Mouse (Mus musculus) CD4-positive, CD25-positive, alpha-beta regulatory T cell (primary cell): ENCODE data around the gene Edaradd. TPM values are rescaled to one million over a fixed set of nuclear protein-coding genes. Genes with fewer than 3 reads are reported as not detected.

Experiments used
- polyA plus RNA-seq: library from polyadenylated mRNA; unstranded; fragments of 100-300 nt; shearing (Covaris generic); gene quantifications from one replicate; pipeline ENCODE4 v1.2.1, GENCODE M21; 2017

The Edaradd gene
- 0.41 TPM for polyA plus RNA-seq

GRCm38 (mm10) chr13:12519955-12520584 is at the start of gene Edaradd:
Gene Edaradd (minus strand): TSS chr13:12520438.

DNA sequence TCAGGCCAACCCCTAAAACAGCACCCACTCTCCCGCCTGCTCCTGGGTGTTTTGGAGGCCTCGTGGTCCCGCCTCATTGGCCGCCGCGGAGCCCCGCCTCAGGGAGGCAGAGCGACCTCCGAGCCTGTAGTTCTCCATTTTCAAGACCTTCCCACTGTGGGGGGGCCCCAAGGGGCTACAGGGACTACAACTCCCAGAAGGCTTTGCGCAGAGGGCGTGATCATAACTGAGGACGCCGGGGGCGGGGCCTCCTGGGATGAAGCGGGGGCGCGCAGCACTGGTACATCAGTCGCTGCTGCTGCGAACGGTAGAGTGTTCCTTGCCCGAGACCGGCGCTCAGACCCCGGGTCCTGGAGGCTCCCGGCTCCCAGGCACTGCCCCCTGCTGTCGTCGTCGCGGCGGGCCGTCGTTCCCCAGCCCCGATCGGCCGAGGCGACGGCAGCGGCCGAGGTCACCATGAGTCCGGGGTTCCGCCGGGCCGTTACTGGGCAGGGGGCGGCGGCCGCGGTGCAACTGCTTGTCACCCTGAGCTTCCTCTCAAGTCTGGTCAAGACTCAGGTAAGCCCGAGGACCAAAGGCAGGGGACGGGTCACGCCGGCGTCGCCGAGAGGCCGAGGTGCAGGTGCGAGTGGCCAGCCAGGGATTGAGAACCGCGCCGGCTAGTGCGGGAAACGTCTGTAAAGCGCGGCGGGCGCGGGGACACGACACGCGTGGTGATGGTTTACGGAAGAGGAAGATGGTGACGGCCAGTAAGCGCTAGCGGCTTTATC is 45.6 kb upstream of the Edaradd start, which contains the start of gene Ero1lb:
TSS of gene Ero1lb (plus strand) at position 254 of the 770 bp plus-strand sequence.

GRCm38 (mm10) chr13:12464844-12465243 is 55.4 kb downstream of the Edaradd start, which contains the start of gene Lgals8:
Gene Lgals8 (minus strand): TSS chr13:12464944.

Other genes starting within 250 kb of the Edaradd start
- gene Actn2, start 179.7 kb downstream of the Edaradd start, polyA plus RNA-seq, result 10.5 TPM
- 55.7 TPM for gene Heatr1, start 125.4 kb downstream of the Edaradd start, polyA plus RNA-seq
- gene Lgals8, start 55.5 kb downstream of the Edaradd start, polyA plus RNA-seq, result 71.7 TPM
- 12.2 TPM for gene Ero1lb, start 45.4 kb upstream of the Edaradd start, polyA plus RNA-seq